Mouse (Mus musculus) hindbrain, embryonic 13.5 days (tissue): Measurements from ENCODE around the gene Ncor1. TPM values are rescaled to one million over a fixed set of nuclear protein-coding genes. Genes with fewer than 3 reads are reported as not detected.

Experiments
- ATAC-seq: fragments of 200-750 bp; cut with Nextera tagmentation; 2 replicates; pipeline ENCODE4 v1.8.0; 2017; ENCODE audit warnings: moderate TSS enrichment; ENCODE audit not compliant: low FRiP score
- H3K27ac ChIP-seq: fragments of 300-500 bp; sonication (generic); 2 replicates; pipeline ENCODE4 v1.5.1; 2015; ENCODE audit warnings: inconsistent platforms, mild to moderate bottlenecking, moderate library complexity
- H3K27me3 ChIP-seq: fragments of 300-500 bp; sonication (generic); 2 replicates; pipeline ENCODE4 v1.6.1; 2015; ENCODE audit warnings: mild to moderate bottlenecking, inconsistent platforms
- H3K36me3 ChIP-seq: fragments of 300-500 bp; sonication (generic); 2 replicates; pipeline ENCODE4 v1.6.1; 2015; ENCODE audit warnings: mild to moderate bottlenecking, inconsistent platforms
- H3K4me1 ChIP-seq: fragments of 300-500 bp; sonication (generic); replicated peaks from 2 replicates; pipeline ENCODE4 v1.6.1; 2015; ENCODE audit warnings: inconsistent platforms
- H3K4me2 ChIP-seq: fragments of 300-500 bp; sonication (generic); 2 replicates; pipeline ENCODE4 v1.6.1; 2015; ENCODE audit warnings: inconsistent platforms, mild to moderate bottlenecking, moderate library complexity
- H3K4me3 ChIP-seq: fragments of 300-500 bp; sonication (generic); 2 replicates; pipeline ENCODE4 v1.5.1; 2015; ENCODE audit warnings: mild to moderate bottlenecking, inconsistent platforms
- H3K9ac ChIP-seq: fragments of 300-500 bp; sonication (generic); 2 replicates; pipeline ENCODE4 v1.6.1; 2015; ENCODE audit warnings: mild to moderate bottlenecking, inconsistent platforms
- H3K9me3 ChIP-seq: fragments of 300-500 bp; sonication (generic); 2 replicates; pipeline ENCODE4 v1.6.1; 2016; ENCODE audit warnings: inconsistent platforms
- WGBS: fragments of 180-500 bp; shearing (Covaris S2); methylation state at CpG from one replicate; pipeline ENCODE4 v1.1.7; 2015; 5-methylcytosine and 5-hydroxymethylcytosine counted together
- polyA plus RNA-seq: library from polyadenylated mRNA; unstranded; fragments of >200 nt; fragmentation: Nextera tagmentation; extraction: Ambion mirVana; gene quantifications from 2 replicates; pipeline ENCODE4 v1.2.1, GENCODE M21; 2015

The Ncor1 gene
- polyA plus RNA-seq, 1 experiment from 2014 or later, result 170 TPM

DNA sequence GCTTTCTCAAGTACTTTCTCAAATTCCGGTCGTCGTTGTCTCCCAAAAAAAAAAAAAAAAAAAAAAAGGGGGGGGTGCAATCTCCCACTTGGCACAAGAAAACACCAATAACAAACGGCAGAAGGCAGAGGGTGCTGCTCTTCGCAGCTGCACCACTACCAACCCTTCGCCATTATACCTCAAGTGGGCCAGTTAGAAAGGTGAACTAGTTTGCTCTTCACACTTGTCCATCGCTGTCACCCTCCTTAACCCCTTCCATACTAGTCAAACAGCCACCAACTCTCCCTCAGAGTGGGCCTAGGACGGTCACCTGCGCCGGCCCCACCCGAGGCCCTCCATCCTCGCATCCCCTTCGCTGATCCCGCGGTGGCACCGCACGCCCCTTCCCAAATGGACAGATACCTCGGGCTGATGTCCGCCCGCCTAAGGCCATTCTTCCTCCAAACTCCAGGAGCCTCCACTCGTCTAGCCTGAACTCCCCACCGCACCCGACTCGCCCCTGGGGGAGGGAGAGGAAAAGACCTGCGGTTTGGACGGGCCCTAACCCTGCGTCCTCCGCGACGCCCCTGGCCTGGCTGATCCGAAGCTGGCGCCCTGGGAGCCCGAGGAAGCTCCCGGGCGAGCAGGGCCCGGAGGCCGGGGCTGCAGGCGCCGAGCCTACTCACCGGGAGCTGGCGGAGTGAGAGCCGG is 1.7 kb downstream of the Ncor1 start:
- peak overlapping the region; percentile 93 for H3K4me3 ChIP-seq
- 0% methylated on average over 36 of the region's 42 CpGs for WGBS
- H3K27me3 ChIP-seq, result no peaks in the 10 kb centered on the region
- peaks cover 23% of the 10 kb centered on the region for H3K4me1 ChIP-seq
- H3K36me3 ChIP-seq, result no peaks in the 10 kb centered on the region
- ATAC-seq, result peak; percentile 83
- H3K9me3 ChIP-seq, result no peaks in the 10 kb centered on the region
- peak overlapping the region; percentile 92 for H3K4me2 ChIP-seq
- peak overlapping the region; percentile 98 for H3K27ac ChIP-seq
- H3K9ac ChIP-seq, result peak overlapping the region; percentile 98

DNA sequence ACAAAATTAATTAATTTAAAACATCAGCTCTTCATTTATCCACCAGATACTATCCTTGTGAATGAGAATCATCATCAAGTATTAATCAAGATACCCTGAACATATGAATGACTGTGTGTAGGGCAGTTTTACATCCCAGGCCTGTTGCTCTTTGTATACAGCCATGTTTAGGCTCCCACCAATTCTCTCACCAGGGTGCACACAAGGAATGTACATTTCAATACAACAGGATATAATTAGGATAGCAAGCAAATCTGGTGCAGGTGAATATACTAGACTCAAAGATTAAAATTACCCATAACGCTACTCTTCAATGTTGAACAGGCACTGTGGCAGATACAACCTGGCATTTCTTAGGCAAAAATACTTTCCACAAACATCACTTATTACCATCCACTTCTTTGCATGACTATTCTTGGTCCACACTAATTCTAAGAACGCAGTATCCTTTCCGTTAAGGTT is 2.3 kb downstream of the Ncor1 start:
- H3K27ac ChIP-seq, result peak overlapping the region; percentile 98
- peak overlapping the region; percentile 92 for H3K4me2 ChIP-seq
- H3K9me3 ChIP-seq, result no peaks in the 10 kb centered on the region
- 7% methylated on average over 3 of the region's 3 CpGs for WGBS
- H3K4me1 ChIP-seq, result peaks cover 23% of the 10 kb centered on the region
- H3K4me3 ChIP-seq, result peak overlapping the region; percentile 93
- no peak for ATAC-seq
- peak overlapping the region; percentile 98 for H3K9ac ChIP-seq
- H3K36me3 ChIP-seq, result no peaks in the 10 kb centered on the region
- no peaks in the 10 kb centered on the region for H3K27me3 ChIP-seq

DNA sequence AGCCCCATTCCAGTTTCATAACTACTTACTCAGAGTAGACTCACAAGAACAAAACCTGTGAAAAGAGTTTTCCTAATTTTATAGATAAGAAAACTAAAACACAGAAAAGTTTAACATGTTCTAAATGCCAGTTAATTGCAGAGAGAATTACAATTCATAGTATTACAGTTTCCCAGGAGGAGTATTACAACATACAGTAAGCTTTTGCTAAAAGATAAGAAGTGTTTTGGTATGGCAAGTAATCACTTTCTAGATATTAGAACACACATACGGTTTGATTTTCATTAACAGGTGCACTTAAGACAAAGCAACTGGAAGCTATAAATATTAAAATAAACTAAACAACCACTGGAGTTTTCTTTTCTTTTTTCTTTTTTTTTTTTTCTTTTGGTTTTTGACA is 3.1 kb downstream of the Ncor1 start:
- H3K27me3 ChIP-seq, result no peaks in the 10 kb centered on the region
- no peak for ATAC-seq
- no peak overlapping the region for H3K27ac ChIP-seq
- H3K4me2 ChIP-seq, result peak overlapping the region; percentile 92
- H3K9ac ChIP-seq, result no peak overlapping the region
- no peaks in the 10 kb centered on the region for H3K36me3 ChIP-seq
- H3K4me3 ChIP-seq, result no peak overlapping the region
- H3K4me1 ChIP-seq, result peaks cover 23% of the 10 kb centered on the region
- H3K9me3 ChIP-seq, result no peaks in the 10 kb centered on the region
- WGBS, result 88% methylated on average over 1 of the region's 1 CpGs

DNA sequence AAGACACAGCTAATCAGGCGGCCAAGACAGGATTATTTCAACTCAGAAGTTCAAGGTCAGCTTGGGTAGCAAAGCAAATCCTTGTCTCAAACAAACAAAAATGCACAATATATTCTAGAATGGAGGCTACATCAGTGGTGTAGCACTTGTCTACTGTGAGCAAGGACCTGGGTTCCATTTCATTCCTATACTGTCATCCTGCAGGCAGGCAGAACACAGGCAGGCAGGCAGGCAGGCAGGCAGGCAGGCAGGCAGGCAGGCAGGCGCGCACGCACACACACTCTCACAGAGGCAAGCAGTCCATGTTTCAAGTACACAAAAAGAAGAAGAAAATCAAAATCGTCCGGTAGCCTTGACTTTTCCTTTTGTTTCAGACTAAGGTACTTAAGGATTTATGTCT is 9.4 kb downstream of the Ncor1 start:
- 93% methylated on average over 6 of the region's 6 CpGs for WGBS
- no peak for ATAC-seq
- H3K9ac ChIP-seq, result no peak overlapping the region

DNA sequence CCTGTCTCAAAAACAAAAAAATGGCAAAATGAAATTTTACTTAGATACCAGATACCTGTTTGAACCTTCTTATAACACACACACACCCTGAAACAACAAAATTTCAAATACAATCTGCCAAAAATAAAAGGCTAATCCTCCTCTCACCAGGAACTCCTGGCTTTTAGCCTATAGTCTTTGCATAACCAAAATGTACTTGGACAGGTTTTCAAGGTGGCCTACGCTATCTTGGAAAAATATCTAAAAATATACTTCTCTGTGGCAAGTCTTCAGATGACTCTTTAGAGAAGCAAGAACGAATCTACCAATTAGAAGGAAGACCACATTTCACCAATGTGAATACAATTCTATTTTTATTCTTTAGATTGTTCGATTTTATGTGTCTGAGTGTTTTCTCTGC is 12.5 kb downstream of the Ncor1 start:
- Histone ChIP-seq H3K4me3 (no peak overlapping the region), H3K4me2 (no peak overlapping the region), H3K9me3 (no peaks in the 10 kb centered on the region), H3K27ac (no peak overlapping the region), H3K27me3 (no peaks in the 10 kb centered on the region), H3K4me1 (no peaks in the 10 kb centered on the region), H3K36me3 (peaks cover 11% of the 10 kb centered on the region), H3K9ac (no peak overlapping the region)
- 98% methylated on average over 3 of the region's 3 CpGs for WGBS
- no peak for ATAC-seq

More for the DNA sequence above, 9.4 kb downstream of the Ncor1 start:
- H3K27ac ChIP-seq, result no peak overlapping the region
- no peak overlapping the region for H3K4me2 ChIP-seq
- H3K4me3 ChIP-seq, result no peak overlapping the region
- no peaks in the 10 kb centered on the region for H3K27me3 ChIP-seq
- no peaks in the 10 kb centered on the region for H3K9me3 ChIP-seq
- 0 out of 2 replicates have a peak, but pooled peaks cover 2% of the 10 kb centered on the region for H3K4me1 ChIP-seq
- H3K36me3 ChIP-seq, result peaks cover 11% of the 10 kb centered on the region

DNA sequence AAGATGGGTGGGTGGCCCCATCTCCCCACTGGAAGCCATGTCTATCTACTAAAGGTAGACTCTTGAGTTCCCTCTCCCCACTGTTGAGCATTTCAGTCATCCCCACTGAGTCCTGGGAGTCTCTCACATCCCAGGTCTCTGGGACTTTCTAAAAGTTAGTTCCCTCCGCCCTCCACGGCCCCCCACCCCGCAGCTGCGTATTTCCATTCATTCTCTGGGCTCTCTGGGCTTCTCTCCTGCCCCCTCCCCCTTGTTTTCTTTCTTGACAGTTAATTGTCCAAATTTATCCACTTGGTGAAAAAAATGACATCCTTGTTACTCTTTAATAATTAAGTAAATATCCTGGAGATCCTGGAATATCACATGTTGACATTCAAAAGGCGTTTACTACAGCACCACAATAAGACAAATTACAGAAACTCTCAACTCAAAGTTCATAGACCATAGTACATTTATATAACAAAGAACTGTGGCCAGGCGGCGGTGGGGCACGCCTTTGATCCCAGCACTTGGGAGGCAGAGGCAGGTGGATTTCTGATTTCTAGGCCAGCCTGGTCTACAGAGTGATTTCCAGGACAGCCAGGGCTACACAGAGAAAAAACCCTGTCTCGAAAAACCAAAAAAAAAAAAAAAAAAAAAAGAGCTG is 17.5 kb downstream of the Ncor1 start:
- no peak for ATAC-seq
- Histone ChIP-seq H3K4me2 (no peak overlapping the region), H3K36me3 (peaks cover 15% of the 10 kb centered on the region), H3K9ac (no peak overlapping the region), H3K27me3 (no peaks in the 10 kb centered on the region), H3K4me1 (no peaks in the 10 kb centered on the region), H3K4me3 (no peak overlapping the region), H3K27ac (no peak overlapping the region), H3K9me3 (no peaks in the 10 kb centered on the region)
- 96% methylated on average over 9 of the region's 9 CpGs for WGBS

DNA sequence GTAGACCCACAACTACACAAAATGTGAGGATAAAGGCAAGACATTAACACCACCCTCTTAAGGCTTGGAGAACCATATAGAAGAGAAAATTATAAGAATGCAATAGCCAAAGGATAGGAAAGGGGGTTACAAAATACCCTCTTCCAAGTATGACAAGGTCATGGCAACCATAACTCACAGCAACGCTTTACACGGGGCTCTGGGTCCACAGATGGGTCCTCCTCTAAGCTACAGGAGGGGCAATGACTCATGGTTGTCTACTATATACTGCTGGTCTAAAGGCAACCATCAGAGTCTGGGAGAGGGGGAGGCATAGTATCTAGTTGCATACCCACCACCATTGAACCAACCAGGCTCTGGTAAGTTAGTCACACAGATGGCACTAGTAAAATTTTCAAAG is 26.1 kb downstream of the Ncor1 start:
- Histone ChIP-seq H3K4me1 (no peaks in the 10 kb centered on the region), H3K27ac (no peak overlapping the region), H3K36me3 (peaks cover 27% of the 10 kb centered on the region), H3K4me2 (no peak overlapping the region), H3K9ac (no peak overlapping the region), H3K4me3 (no peak overlapping the region), H3K9me3 (no peaks in the 10 kb centered on the region), H3K27me3 (no peaks in the 10 kb centered on the region)
- ATAC-seq, result no peak
- 98% methylated on average over 2 of the region's 2 CpGs for WGBS

DNA sequence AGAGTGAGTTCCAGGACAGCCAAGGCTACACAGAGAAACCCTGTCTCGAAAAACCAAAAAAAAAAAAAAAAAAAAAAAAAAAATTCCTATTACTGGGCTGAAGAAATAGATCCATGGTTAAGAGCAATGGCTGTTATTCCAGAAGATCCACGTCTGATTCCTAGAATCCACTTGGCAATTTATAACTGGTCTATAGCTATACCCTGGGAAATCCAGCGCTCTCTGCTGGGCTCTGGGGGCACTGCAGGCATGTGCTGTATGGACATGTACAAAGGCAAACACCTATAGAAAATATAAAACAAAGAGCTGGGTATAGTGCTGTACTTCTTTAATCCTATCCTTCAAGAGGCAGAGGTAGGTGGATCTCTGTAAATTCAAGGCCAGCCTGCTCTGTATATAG is 31.2 kb downstream of the Ncor1 start:
- no peaks in the 10 kb centered on the region for H3K27me3 ChIP-seq
- no peak overlapping the region for H3K4me2 ChIP-seq
- H3K27ac ChIP-seq, result no peak overlapping the region
- 82% methylated on average over 2 of the region's 3 CpGs for WGBS
- no peaks in the 10 kb centered on the region for H3K4me1 ChIP-seq
- H3K9ac ChIP-seq, result no peak overlapping the region
- H3K36me3 ChIP-seq, result peaks cover 27% of the 10 kb centered on the region
- no peak overlapping the region for H3K4me3 ChIP-seq
- ATAC-seq, result no peak
- H3K9me3 ChIP-seq, result no peaks in the 10 kb centered on the region

DNA sequence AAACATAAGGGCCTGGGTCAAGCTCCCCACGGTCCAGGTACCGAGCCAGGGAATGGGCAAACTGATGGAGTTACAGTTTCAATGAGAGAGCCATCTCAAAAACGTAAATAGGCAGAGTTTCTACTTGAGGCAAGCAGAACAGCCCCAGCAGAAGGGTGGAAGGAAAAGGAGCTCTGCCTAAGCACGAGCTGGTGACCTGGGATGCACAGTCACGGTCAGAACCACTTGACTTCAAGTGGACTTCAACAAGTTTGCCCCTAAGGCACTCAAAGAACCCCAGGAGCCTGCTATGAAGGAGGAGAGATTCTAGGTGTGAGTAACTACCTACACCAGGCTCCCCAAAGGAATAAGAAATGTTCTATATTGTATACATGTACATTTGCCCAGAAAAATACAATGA is 32.1 kb downstream of the Ncor1 start:
- H3K9ac ChIP-seq, result no peak overlapping the region
- H3K9me3 ChIP-seq, result no peaks in the 10 kb centered on the region
- H3K27me3 ChIP-seq, result no peaks in the 10 kb centered on the region
- no peak for ATAC-seq
- H3K4me3 ChIP-seq, result no peak overlapping the region
- H3K27ac ChIP-seq, result no peak overlapping the region
- H3K4me1 ChIP-seq, result no peaks in the 10 kb centered on the region
- H3K36me3 ChIP-seq, result peaks cover 29% of the 10 kb centered on the region
- no peak overlapping the region for H3K4me2 ChIP-seq
- whole genome bisulfite sequencing, result 88% methylated on average over 5 of the region's 5 CpGs

DNA sequence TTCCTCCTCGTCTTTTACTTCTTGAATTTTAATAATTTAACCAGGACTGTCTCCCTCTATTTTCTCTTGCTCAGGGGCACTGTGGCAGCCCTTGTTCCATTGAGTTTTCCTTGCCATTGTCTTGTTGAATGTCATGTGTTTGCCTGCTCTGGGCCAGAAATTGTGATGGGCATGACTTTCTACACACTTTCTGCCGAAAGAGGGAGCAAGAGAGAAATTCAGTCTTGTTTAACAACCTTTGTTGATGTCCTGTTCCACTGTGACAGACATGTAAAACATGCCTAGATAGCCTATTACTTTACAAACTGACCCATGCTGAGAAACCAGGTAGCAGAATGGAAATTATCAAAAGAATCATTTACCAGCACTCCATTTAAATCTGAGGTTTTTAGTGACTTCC is 33.8 kb downstream of the Ncor1 start:
- H3K4me2 ChIP-seq, result no peak overlapping the region
- H3K4me3 ChIP-seq, result no peak overlapping the region
- WGBS, result 69% methylated on average over 2 of the region's 2 CpGs
- no peak overlapping the region for H3K27ac ChIP-seq
- peaks cover 32% of the 10 kb centered on the region for H3K36me3 ChIP-seq
- H3K27me3 ChIP-seq, result no peaks in the 10 kb centered on the region
- no peaks in the 10 kb centered on the region for H3K9me3 ChIP-seq
- H3K4me1 ChIP-seq, result no peaks in the 10 kb centered on the region
- no peak for ATAC-seq
- no peak overlapping the region for H3K9ac ChIP-seq

DNA sequence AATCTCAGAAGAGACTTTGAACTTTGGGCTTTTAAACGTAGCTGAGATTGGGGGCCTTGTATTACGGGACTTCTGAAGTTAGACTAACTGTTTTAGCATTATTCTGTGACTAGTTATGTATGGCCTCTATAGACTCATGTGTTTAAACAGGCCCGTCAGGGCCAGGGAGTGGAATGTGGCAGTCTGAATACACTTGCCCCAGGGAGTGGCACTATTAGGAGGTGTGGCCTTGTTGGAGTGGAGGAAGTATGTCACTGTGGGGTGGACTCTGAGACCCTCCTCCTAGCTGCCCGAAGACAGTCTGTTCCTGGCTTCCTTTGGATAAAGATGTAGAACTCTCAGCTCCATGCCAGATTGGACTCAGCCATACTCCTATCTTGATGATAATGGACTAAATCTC is 43.3 kb downstream of the Ncor1 start:
- Histone ChIP-seq H3K4me2 (no peak overlapping the region), H3K27ac (no peak overlapping the region), H3K4me1 (0 out of 2 replicates have a peak, but pooled peaks cover 3% of the 10 kb centered on the region), H3K36me3 (peaks cover 44% of the 10 kb centered on the region), H3K9me3 (no peaks in the 10 kb centered on the region), H3K9ac (no peak overlapping the region), H3K4me3 (no peak overlapping the region), H3K27me3 (no peaks in the 10 kb centered on the region)
- ATAC-seq, result no peak
- 95% methylated on average over 4 of the region's 4 CpGs for WGBS

DNA sequence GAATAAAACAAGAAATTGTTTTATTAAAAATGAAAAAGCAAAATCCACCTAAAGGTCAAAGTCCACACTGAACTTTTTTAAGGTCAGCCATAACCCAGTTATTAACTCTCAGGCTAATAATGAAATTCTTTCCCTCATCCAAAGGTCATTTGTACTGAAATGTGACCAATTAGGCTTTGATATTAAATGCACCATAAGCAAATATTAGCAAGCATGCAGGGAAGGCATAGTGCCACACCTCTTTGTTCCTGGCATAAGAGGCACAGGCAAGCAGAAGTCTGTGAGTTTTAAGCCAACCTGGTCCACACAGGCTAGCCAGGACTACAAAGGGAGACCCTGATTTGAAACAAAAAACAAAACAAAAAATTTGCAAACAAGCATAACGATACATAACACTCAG is 48.7 kb downstream of the Ncor1 start:
- no peak overlapping the region for H3K27ac ChIP-seq
- H3K4me1 ChIP-seq, result 0 out of 2 replicates have a peak, but pooled peaks cover 3% of the 10 kb centered on the region
- ATAC-seq, result no peak
- H3K27me3 ChIP-seq, result no peaks in the 10 kb centered on the region
- H3K36me3 ChIP-seq, result peaks cover 23% of the 10 kb centered on the region
- H3K9ac ChIP-seq, result no peak overlapping the region
- H3K9me3 ChIP-seq, result no peaks in the 10 kb centered on the region
- whole genome bisulfite sequencing, result 97% methylated on average over 1 of the region's 1 CpGs
- H3K4me3 ChIP-seq, result no peak overlapping the region
- H3K4me2 ChIP-seq, result no peak overlapping the region

DNA sequence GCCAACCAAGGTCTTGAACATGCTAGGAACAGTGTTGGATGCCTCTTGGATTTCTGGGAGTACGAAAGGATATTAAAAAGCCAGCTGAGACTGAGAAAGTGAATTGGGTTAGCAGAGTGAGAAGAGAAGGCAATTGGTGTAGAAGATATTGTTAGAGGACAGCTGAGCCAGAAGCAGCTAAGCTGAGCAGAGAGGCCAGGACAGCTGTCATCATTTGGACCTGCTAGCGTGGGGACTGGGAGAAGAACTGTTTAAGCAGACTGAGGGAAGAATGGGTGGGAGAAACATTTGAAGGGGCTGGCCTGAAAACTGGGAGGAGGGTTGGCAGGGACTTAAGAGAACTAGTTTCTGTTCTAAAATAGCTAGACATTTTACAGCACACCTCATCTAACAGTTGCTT is 49.5 kb downstream of the Ncor1 start:
- peaks cover 16% of the 10 kb centered on the region for H3K36me3 ChIP-seq
- H3K4me2 ChIP-seq, result no peak overlapping the region
- no peak overlapping the region for H3K27ac ChIP-seq
- H3K27me3 ChIP-seq, result no peaks in the 10 kb centered on the region
- 0 out of 2 replicates have a peak, but pooled peaks cover 3% of the 10 kb centered on the region for H3K4me1 ChIP-seq
- ATAC-seq, result no peak
- no peaks in the 10 kb centered on the region for H3K9me3 ChIP-seq
- no peak overlapping the region for H3K9ac ChIP-seq
- 93% methylated on average over 2 of the region's 2 CpGs for WGBS
- H3K4me3 ChIP-seq, result no peak overlapping the region
